Mouse (Mus musculus): ENCODE data around the gene Cpm. TPM values are rescaled to one million over a fixed set of nuclear protein-coding genes. Genes with fewer than 3 reads are reported as not detected.
"Not testable (repeated sequence)": the region's sequence is repeated elsewhere in the genome, so short reads cannot be mapped to it uniquely, and the experiment has no call there.

Cpm gene
- polyA plus RNA-seq, 1 experiment from 2014 or later: 2.8 TPM

DNA sequence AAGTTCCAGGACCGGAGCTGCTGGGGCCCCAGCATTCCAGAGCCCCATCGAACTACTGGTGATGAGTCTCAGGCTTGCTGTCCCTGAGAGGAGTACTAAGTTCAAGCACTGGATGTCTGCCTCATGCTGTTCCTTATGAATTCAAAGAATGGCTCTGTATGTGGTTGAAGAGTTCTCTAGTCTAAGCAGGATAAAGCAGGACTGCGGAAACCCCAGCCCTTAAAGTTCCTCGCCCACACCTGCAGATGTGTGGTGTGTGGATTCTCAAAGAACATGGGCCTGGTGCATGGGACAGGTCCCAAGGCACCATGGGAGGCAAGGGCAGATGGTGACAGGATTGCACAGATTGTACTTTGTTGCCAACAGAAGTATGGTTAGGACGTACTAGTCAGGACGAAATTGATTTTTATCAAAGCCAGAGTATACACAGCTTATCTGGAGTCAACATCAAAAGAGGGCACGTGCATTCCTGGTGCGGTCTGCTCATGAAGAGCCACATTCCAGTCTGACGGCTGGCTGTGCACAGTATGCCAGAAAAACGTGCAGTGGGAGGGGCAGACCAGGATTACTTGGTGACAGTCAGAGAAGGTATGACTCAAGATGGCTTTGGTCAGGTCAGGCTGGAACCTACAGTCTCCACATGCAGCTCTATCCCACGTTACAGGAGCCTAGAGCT is 100.0 kb downstream of the Cpm start:
- H3K9ac ChIP-seq: no peak overlapping the region
- H3K27ac ChIP-seq (replicated peaks): no peak overlapping the region
- H3K36me3 ChIP-seq: no peaks in the 10 kb centered on the region
- H3K27me3 ChIP-seq: no peaks in the 10 kb centered on the region
- 84% methylated on average over 11 of the region's 11 CpGs for WGBS
- H3K4me3 ChIP-seq: no peak overlapping the region
- H3K9me3 ChIP-seq: no peaks in the 10 kb centered on the region
- ATAC-seq (ENCODE audit: low FRiP score, low read depth): no peak
- no peaks in the 10 kb centered on the region for H3K4me1 ChIP-seq (replicated peaks)
- no peak overlapping the region for H3K4me2 ChIP-seq

- no peak overlapping the region for H3K9ac ChIP-seq
- no peaks in the 10 kb centered on the region for H3K27me3 ChIP-seq
- H3K9me3 ChIP-seq: no peaks in the 10 kb centered on the region
- H3K4me1 ChIP-seq (replicated peaks): no peaks in the 10 kb centered on the region
- WGBS: 94% methylated on average over 7 of the region's 7 CpGs
- no peak overlapping the region for H3K4me3 ChIP-seq
- no peak for ATAC-seq (ENCODE audit: low FRiP score, low read depth)
- no peaks in the 10 kb centered on the region for H3K36me3 ChIP-seq
- no peak overlapping the region for H3K4me2 ChIP-seq
- no peak overlapping the region for H3K27ac ChIP-seq (replicated peaks)
These were observed 100.8 kb downstream of the Cpm start for GRCm38 (mm10) chr10:117730140-117730539.

DNA sequence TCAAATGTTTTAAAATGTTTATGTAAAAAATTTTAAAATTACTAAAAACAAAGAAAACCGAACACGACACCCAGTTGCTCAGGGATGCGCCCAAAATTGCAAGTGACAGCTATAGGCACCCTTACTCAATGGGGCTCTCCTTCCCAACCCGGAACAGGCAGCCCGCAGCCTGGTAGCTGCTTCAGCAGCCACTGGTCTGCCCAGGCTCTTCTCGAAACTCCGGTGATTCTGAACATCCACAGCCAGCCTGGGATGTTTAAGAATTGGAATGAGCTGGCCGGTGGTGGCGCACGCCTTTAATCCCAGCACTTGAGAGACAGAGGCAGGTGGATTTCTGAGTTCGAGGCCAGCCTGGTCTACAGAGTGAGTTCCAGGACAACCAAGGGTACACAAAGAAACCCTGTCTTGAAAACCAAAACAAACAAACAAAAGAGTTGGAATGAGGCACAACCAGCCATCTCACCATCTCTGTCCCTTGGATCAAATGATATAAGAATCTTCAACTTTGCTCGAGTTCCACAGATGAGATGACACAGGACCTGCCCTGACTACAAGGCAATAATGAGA is 101.4 kb downstream of the Cpm start:
- H3K4me1 ChIP-seq (replicated peaks): no peaks in the 10 kb centered on the region
- H3K4me2 ChIP-seq: no peak overlapping the region
- WGBS: 96% methylated on average over 12 of the region's 12 CpGs

DNA sequence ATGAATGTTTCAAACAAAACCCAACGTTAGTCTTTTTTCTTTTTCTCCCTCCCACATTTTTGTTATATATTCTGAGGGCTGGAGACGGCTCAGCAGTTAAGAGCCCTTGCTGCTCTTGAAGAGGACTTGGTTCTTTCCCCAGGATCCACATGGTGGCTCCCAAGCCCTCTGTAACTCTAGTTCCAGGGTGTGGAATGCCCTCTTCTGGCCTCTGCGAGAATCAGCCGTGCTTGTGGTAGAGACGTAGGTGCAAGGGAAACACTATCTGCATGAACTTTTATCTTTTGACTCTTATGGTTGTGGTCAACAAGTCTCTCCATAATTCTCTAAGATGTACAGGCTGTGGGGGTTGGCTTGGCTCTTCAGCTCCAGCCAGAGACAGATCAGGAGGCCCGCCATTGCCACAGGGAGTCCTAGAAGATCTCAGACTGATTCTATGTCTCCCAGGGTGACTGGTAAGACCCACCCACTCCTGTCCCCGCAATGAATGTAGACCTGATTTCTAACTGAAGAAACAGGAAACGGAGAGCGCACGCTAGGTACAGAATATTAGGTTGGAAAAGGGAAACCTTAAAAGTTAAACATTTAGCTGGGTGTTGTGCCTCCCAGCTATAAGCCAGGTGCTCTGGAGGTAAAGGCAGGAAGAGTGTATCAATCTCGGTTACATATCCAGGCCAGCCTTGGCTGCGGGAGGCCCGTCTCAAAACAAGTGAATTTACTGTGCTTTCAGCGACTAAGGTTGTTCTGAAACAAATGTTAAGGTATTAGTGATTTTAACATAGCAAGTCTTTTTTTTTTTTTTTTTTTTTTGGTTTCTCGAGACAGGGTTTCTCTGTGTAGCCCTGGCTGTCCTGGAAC is 102.2 kb downstream of the Cpm start:
- ATAC-seq (ENCODE audit: low FRiP score, low read depth): no peak
- no peak overlapping the region for H3K9ac ChIP-seq
- H3K9me3 ChIP-seq: no peaks in the 10 kb centered on the region
- H3K4me3 ChIP-seq: no peak overlapping the region
- H3K27ac ChIP-seq (replicated peaks): no peak overlapping the region
- whole genome bisulfite sequencing: 59% methylated on average over 14 of the region's 15 CpGs
- peaks cover 6% of the 10 kb centered on the region for H3K36me3 ChIP-seq
- H3K4me2 ChIP-seq: no peak overlapping the region
- no peaks in the 10 kb centered on the region for H3K27me3 ChIP-seq
- H3K4me1 ChIP-seq (replicated peaks): no peaks in the 10 kb centered on the region

More for the DNA sequence above, 101.4 kb downstream of the Cpm start:
- H3K36me3 ChIP-seq: no peaks in the 10 kb centered on the region
- H3K27me3 ChIP-seq: no peaks in the 10 kb centered on the region
- H3K4me3 ChIP-seq: no peak overlapping the region
- no peaks in the 10 kb centered on the region for H3K9me3 ChIP-seq
- H3K9ac ChIP-seq: no peak overlapping the region
- no peak for ATAC-seq (ENCODE audit: low FRiP score, low read depth)
- H3K27ac ChIP-seq (replicated peaks): no peak overlapping the region

DNA sequence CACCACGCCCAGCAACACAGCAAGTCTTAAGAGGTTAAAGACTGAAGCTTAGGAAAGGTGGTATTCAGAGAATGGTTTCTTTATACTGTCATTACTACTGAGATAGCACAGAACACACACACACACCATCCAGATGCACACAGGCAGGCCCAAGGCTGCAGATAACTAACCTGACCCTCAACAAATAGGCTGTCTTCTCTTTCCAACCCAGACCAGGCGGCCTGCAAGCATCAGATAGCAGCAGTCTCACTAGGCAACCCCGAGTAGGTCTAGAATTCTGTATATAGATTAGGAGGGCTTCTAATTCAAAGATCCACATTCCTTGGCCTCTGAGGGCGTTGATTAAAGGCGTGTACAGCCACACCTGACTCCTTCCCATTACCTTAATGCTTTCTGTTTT is 102.9 kb downstream of the Cpm start:
- no peak for ATAC-seq (ENCODE audit: low FRiP score, low read depth)

DNA sequence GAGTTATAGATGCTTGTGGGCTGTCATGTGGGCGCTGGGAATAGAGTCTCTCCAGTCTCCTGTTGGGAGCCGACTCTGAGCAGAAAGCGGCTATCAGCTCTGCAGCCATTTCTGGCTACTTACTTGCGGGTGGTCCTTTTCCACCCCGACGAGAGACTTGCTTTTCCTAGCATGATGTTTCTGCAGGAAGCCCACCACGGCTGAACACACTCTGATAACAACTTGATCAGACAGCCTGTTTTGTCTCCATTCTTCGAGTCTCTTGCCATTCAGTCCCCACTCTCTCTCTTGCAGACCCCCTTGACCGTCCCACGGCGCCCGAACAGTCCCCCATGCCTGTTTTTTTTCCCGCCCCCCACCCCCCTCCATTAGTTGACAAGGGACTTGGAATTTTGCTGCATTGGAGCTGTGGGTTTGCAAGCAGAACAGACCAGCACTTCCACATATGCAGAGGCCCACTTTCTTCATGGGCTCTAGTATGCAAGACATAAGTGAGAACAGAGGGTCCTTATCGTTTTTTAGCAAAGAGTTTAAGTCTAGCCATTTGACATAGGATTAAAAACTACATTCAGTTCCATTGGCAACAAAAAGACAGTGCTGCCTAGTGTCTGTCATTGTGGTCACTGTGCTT is 103.8 kb downstream of the Cpm start:
- H3K9me3 ChIP-seq: no peaks in the 10 kb centered on the region
- H3K4me3 ChIP-seq: no peak overlapping the region
- WGBS: 87% methylated on average over 14 of the region's 14 CpGs
- no peak overlapping the region for H3K27ac ChIP-seq (replicated peaks)
- H3K27me3 ChIP-seq: no peaks in the 10 kb centered on the region
- ATAC-seq (ENCODE audit: low FRiP score, low read depth): no peak
- H3K4me1 ChIP-seq (replicated peaks): no peaks in the 10 kb centered on the region
- no peak overlapping the region for H3K4me2 ChIP-seq
- H3K9ac ChIP-seq: no peak overlapping the region
- peaks cover 19% of the 10 kb centered on the region for H3K36me3 ChIP-seq

More for the DNA sequence above, 102.9 kb downstream of the Cpm start:
- Histone ChIP-seq H3K4me2 (no peak overlapping the region), H3K36me3 (peaks cover 13% of the 10 kb centered on the region), H3K4me1 (replicated peaks) (no peaks in the 10 kb centered on the region), H3K9ac (no peak overlapping the region), H3K27me3 (no peaks in the 10 kb centered on the region), H3K27ac (replicated peaks) (no peak overlapping the region), H3K4me3 (no peak overlapping the region), H3K9me3 (no peaks in the 10 kb centered on the region)
- WGBS: 94% methylated on average over 5 of the region's 5 CpGs

DNA sequence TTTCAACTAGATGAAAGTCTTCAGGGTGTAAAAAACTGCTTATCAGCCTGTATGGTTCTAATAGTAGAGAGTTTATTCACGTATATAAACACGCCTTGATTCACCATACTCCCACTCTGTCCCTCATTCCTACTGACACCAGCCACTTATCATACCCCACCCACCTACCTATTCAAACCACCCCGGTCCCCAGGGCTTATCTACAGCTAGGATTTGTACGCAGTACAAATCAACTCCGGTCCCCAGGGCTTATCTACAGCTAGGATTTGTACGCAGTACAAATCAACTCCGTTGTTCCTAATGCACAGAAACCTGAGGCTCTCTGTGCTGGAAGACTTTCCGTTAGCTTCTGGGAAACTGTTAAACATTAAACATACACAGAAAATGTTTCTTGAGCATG is 104.3 kb downstream of the Cpm start:
- not testable (repeated sequence) for H3K27ac ChIP-seq (replicated peaks); H3K27me3 ChIP-seq; H3K9ac ChIP-seq; H3K4me2 ChIP-seq; H3K9me3 ChIP-seq; ATAC-seq (ENCODE audit: low FRiP score, low read depth); H3K4me1 ChIP-seq (replicated peaks); H3K4me3 ChIP-seq
- WGBS: 92% methylated on average over 8 of the region's 8 CpGs
- H3K36me3 ChIP-seq: peaks cover 25% of the 10 kb centered on the region

GRCm38 (mm10) chr10:117734104-117734852 is 105.0 kb downstream of the Cpm start:
- 88% methylated on average over 10 of the region's 10 CpGs for WGBS
- not testable (repeated sequence) for H3K9me3 ChIP-seq

GRCm38 (mm10) chr10:117735396-117735795 is 106.1 kb downstream of the Cpm start:
- not testable (repeated sequence) for H3K27me3 ChIP-seq; H3K4me2 ChIP-seq; H3K9ac ChIP-seq; H3K4me3 ChIP-seq; H3K9me3 ChIP-seq; H3K27ac ChIP-seq (replicated peaks); H3K4me1 ChIP-seq (replicated peaks); ATAC-seq (ENCODE audit: low FRiP score, low read depth)
- WGBS: 92% methylated on average over 12 of the region's 12 CpGs
- H3K36me3 ChIP-seq: peaks cover 42% of the 10 kb centered on the region

More at GRCm38 (mm10) chr10:117734104-117734852, 105.0 kb downstream of the Cpm start:
- H3K27ac ChIP-seq (replicated peaks); H3K4me3 ChIP-seq; H3K4me2 ChIP-seq; H3K9ac ChIP-seq; H3K4me1 ChIP-seq (replicated peaks); ATAC-seq (ENCODE audit: low FRiP score, low read depth); H3K27me3 ChIP-seq: not testable (repeated sequence)
- peaks cover 31% of the 10 kb centered on the region for H3K36me3 ChIP-seq

DNA sequence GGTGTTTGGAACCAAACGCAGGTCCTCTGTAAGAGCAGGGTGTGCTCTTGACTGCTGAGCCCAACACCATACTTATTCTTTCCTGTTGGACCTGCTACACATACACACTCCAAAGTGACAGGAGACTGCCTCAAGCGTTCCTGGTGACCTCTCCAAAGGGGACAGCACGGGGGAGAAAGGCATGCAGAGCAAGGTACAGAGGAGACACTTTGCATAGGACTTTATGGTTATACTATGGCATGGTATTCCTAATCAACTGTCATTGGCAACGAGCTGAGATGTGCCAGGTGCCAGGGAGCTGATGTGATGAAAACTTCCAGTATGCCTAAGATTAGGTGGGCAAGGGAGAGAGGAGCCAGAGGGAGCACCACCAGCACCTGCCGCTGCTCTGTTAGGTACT is 107.3 kb downstream of the Cpm start:
- 90% methylated on average over 5 of the region's 5 CpGs for WGBS
- Histone ChIP-seq H3K27me3 (no peaks in the 10 kb centered on the region), H3K9ac (no peak overlapping the region), H3K4me2 (no peak overlapping the region), H3K4me1 (replicated peaks) (no peaks in the 10 kb centered on the region), H3K9me3 (no peaks in the 10 kb centered on the region), H3K36me3 (peaks cover 44% of the 10 kb centered on the region), H3K27ac (replicated peaks) (no peak overlapping the region), H3K4me3 (no peak overlapping the region)
- ATAC-seq (ENCODE audit: low FRiP score, low read depth): no peak
